Mouse (Mus musculus): ENCODE measurements around the gene Clec4g. TPM values are rescaled to one million over a fixed set of nuclear protein-coding genes. Genes with fewer than 3 reads are reported as not detected.

The Clec4g gene
- total RNA-seq, 2 experiments from 2014 or later = not detected

GRCm38 (mm10) chr8:3683408-3684176 lies 36.9 kb downstream of the Clec4g start:
- no peak for DNase-seq (ENCODE audit: extremely low spot score in 1 of 2, low spot score in 2 of 2)
- intact Hi-C loops (cut with DNase I) = no loop called here

DNA sequence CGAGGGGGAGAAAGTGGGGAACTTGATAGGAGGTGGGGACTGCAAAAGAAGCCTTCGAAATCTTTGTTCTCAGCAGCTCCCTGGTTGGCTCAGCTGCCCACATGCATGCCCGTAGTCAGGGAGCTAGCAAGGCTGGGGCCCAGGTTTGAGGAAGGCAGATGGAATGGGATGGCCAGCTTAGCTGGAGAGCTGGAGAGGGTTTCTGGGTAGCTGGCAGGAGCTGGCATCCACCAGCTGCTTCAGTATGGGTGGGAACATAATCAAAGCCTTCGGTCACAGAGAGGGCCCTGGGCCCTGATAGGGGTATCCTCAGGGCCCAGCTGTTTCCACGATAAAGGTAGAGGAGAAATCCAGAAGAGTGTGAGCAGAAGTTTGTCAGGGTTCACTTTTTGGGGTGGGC lies 38.0 kb downstream of the Clec4g start:
- intact Hi-C loops (cut with DNase I) = no loop called here
- DNase-seq (ENCODE audit: extremely low spot score in 1 of 2, low spot score in 2 of 2) = no peak

DNA sequence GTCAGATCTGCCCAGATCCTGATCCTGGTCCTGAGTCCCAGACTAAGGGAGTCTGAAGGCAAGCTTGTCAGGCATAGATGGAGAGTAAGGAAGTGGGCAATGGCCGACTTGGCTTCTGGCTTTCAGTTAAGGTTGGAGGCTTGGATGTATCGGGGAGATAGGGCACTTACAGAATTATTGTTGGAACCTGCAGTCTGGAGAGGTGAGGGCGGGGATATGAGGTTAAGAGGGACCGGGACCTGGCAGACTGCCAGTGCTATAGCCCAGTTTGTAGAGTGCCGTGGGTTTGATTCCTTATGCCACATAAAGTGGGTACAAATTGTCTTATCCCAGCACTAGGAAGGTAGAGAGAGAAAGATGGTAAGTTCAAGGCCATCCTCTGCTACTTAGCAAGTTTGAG lies 40.8 kb downstream of the Clec4g start:
- intact Hi-C loops (cut with DNase I) = no loop called here
- no peak for DNase-seq (ENCODE audit: extremely low spot score in 1 of 2, low spot score in 2 of 2)

DNA sequence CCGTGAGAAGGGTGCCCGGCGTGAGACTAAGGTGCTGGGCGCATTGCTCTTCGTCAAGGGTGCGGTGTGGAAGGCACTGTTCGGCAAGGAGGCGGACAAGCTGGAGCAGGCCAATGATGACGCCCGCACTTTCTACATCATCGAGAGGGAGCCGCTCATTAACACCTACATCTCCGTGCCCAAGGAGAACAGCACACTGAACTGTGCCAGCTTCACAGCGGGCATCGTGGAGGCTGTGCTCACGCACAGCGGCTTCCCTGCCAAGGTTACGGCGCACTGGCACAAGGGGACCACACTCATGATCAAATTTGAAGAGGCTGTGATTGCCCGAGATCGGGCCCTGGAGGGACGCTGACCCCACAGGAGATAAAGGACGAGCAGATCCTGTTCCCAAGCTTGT lies 41.2 kb downstream of the Clec4g start:
- DNase-seq (ENCODE audit: extremely low spot score in 1 of 2, low spot score in 2 of 2) = no peak
- intact Hi-C loops (cut with DNase I) = no loop called here

GRCm38 (mm10) chr8:3678831-3679230 lies 41.6 kb downstream of the Clec4g start:
- DNase-seq (ENCODE audit: extremely low spot score in 1 of 2, low spot score in 2 of 2) = peak in 1 of 2 experiments; percentile 42
- intact Hi-C loops (cut with DNase I) = no loop called here

GRCm38 (mm10) chr8:3676993-3677579 lies 43.4 kb downstream of the Clec4g start:
- intact Hi-C loops (cut with DNase I) = no loop called here

DNA sequence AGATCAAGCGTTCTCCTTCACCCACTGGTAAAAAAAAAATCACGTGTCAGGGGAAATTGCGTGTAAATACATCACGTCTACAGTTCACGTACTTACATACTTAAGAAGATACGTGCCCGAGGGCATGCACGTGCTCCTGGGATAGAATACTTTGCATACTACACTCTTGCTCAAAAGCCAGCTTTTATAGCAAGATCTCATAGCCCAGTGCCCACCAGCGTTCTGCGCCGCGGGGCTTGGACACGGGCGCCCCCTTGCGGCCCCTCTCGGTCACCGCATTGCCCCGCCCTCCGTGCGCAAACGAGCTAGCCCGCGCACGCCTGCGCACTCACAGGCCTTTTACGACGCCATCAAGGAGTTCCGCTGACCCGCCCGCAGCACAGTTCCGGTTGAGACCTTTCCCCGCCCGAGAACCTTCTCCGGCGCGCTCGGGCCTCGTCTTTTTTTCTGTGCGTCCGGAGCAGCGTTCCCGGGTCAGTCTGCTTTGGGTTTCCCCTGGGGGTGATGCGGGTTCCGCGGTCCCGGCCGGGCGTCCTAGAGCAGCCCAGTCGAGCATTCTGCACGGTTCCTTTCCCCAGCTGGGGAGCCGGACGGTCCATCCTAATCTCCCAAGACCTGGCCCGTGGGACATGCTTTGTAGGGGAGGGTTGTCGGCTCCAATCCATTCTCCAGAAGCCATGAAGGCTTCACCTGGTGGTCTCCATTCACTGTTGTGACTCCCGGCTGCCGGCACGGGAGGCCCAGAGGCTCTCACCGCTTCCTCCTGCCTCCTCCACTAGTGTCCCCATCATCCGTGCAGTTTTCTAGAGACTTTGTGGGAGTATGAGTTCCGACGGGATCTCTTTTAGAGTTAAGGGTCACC lies 44.1 kb downstream of the Clec4g start, which contains the start of gene Trappc5:
TSS of gene Trappc5 (plus strand) at position 169 of the 862 bp plus-strand sequence.
- intact Hi-C loops (cut with DNase I) = no loop called here
- DNase-seq (ENCODE audit: extremely low spot score in 1 of 2, low spot score in 2 of 2) = peak; percentile 88 to 95

More at GRCm38 (mm10) chr8:3676993-3677579, 43.4 kb downstream of the Clec4g start:
- no peak for DNase-seq (ENCODE audit: extremely low spot score in 1 of 2, low spot score in 2 of 2)

DNA sequence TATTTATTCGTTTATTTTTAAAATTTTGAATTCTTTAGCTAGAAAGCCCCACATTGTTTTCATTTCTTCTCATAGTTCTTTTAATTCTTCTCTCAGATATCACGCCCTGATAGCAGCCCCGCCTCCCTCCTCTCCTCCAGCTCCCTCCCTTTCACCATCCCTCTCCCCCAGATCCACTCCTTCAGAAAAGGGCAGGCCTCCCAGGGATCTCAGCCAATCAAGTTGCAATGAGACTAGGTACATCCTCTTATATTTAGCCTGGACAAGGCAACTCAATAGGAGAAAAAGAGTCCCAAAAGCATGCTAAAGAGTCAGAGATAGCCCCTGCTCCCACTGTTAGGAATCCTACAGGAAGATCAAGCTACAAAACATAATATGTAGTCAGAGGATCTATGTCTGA lies 45.8 kb downstream of the Clec4g start:
- DNase-seq (ENCODE audit: extremely low spot score in 1 of 2, low spot score in 2 of 2) = no peak
- intact Hi-C loops (cut with DNase I) = loop anchor here (5.0 kb wide), 2 partner anchors 47 to 117 kb away; partner anchors contain the start of gene Pcp2

- intact Hi-C loops (cut with DNase I) = loop anchor here (5.0 kb wide), 2 partner anchors 45 to 115 kb away; partner anchors contain the start of gene Pcp2
- DNase-seq (ENCODE audit: extremely low spot score in 1 of 2, low spot score in 2 of 2) = peak; percentile 78 to 86
These were observed 48.4 kb downstream of the Clec4g start, which contains the start of gene Fcor for GRCm38 (mm10) chr8:3671980-3672491. TSS of gene Fcor (minus strand) at chr8:3672362.

GRCm38 (mm10) chr8:3670388-3670787 lies 50.1 kb downstream of the Clec4g start:
- no peak for DNase-seq (ENCODE audit: extremely low spot score in 1 of 2, low spot score in 2 of 2)
- intact Hi-C loops (cut with DNase I) = loop anchor here (5.0 kb wide), 2 partner anchors 43 to 113 kb away; partner anchors contain the start of gene Pcp2

DNA sequence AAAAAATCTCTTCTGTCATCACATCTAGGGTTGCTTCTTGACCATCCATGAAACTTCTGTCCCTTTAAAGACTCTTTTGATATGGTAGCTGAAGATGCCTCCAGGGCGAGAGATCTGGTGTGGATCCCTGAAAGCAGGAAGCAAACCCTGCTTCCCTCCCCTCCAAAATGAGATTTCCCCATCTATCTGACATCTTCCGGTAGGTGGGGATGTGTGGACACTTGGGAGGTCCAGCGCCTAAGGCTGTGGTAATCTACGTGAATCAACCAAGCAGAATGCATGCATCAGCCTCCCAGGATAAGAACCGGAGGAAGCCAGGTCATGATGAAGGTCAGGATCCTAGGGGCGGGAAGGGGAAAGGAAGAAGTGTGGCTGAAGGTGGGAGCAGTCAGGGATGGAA lies 54.9 kb downstream of the Clec4g start, which contains the start of gene Mcemp1:
TSS of gene Mcemp1 (plus strand) at position 248 of the 400 bp plus-strand sequence.
- intact Hi-C loops (cut with DNase I) = no loop called here
- DNase-seq (ENCODE audit: extremely low spot score in 1 of 2, low spot score in 2 of 2) = no peak

GRCm38 (mm10) chr8:3664405-3664804 lies 56.0 kb downstream of the Clec4g start:
- intact Hi-C loops (cut with DNase I) = no loop called here
- no peak for DNase-seq (ENCODE audit: extremely low spot score in 1 of 2, low spot score in 2 of 2)

DNA sequence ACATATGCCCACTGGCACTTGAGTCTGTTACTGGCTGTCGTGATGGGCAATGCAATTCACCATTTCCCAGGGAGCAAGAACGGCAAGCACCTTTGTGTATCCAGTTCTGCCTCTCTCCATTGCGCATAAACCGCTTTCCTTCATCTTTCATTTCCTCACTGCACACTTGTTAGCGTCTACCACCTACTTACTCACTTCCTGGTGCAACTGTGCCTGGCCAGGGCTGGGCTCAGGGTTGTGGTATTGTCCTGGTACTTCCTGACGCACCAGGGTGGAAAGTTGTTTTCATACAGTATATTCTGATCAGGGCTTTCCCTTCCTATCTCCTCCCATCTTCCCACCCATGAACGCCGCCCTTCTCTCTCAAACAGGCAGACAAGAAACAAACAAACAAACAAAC lies 59.6 kb downstream of the Clec4g start:
- intact Hi-C loops (cut with DNase I) = no loop called here
- no peak for DNase-seq (ENCODE audit: extremely low spot score in 1 of 2, low spot score in 2 of 2)

Other genes starting within 250 kb of the Clec4g start
- under 1 TPM in 1 of 2 experiments, not detected in 1; 0.30 TPM for gene Tex45, start 249.8 kb downstream of the Clec4g start, total RNA-seq (2021)
- gene Zfp358, start 227.5 kb downstream of the Clec4g start, total RNA-seq (2021) = 10 to 100 TPM; 29.4 to 31.2 TPM
- gene Mcoln1, start 220.2 kb downstream of the Clec4g start, total RNA-seq (2021) = 10 to 100 TPM; 77.7 to 81.4 TPM
- 10 to 100 TPM; 73.7 to 79.2 TPM for gene Pnpla6, start 205.3 kb downstream of the Clec4g start, total RNA-seq (2021)
- not detected for gene C330021F23Rik, start 152.7 kb downstream of the Clec4g start, total RNA-seq (2021)
- 10 to 100 TPM; 67.3 to 71.8 TPM for gene Camsap3, start 133.4 kb downstream of the Clec4g start, total RNA-seq (2021)
- 10 to 100 TPM; 32.4 to 36.3 TPM for gene Xab2, start 99.3 kb downstream of the Clec4g start, total RNA-seq (2021)
- 10 to 100 TPM; 78.6 to 80.1 TPM for gene Pet100, start 99.1 kb downstream of the Clec4g start, total RNA-seq (2021)
- not detected for gene Pcp2, start 95.1 kb downstream of the Clec4g start, total RNA-seq (2021)
- gene Stxbp2, start 89.7 kb downstream of the Clec4g start, total RNA-seq (2021) = 10 to 100 TPM; 57.0 to 59.3 TPM
- gene Retn, start 64.9 kb downstream of the Clec4g start, total RNA-seq (2021) = 1 to 10 TPM in 1 of 2 experiments, under 1 TPM in 1; 0.81 to 1.0 TPM
- gene Mcemp1, start 54.9 kb downstream of the Clec4g start, total RNA-seq (2021) = under 1 TPM; 0.55 to 0.66 TPM
- gene Fcor, start 48.3 kb downstream of the Clec4g start, total RNA-seq (2021) = 10 to 100 TPM; 18.6 to 25.9 TPM
- gene Trappc5, start 44.4 kb downstream of the Clec4g start, total RNA-seq (2021) = 10 to 100 TPM; 31.2 to 32.3 TPM
- not detected for gene Fcer2a, start 26.5 kb downstream of the Clec4g start, total RNA-seq (2021)
- gene Cd209a, start 28.3 kb upstream of the Clec4g start, total RNA-seq (2021) = not detected
- gene Cd209e, start 133.7 kb upstream of the Clec4g start, total RNA-seq (2021) = not detected
- not detected for gene Cd209d, start 157.9 kb upstream of the Clec4g start, total RNA-seq (2021)
- under 1 TPM; 0.18 to 0.21 TPM for gene Cd209b, start 206.2 kb upstream of the Clec4g start, total RNA-seq (2021)
- gene Cd209c, start 234.1 kb upstream of the Clec4g start, total RNA-seq (2021) = under 1 TPM in 1 of 2 experiments, not detected in 1; 0.47 TPM

Measured in left cerebral cortex, postnatal 10 days (tissue).